Mouse (Mus musculus): ENCODE measurements around the gene Plac8.

GRCm38 (mm10) chr5:100567258-100568032, 4.6 kb downstream of the Plac8 start:
- no peak for TF ChIP-seq CTCF (IDR thresholded peaks at IDR 0.05; ENCODE audit: low read depth, low read length)
- TF ChIP-seq POLR2A (IDR thresholded peaks at IDR 0.05; ENCODE audit: extremely low read depth, insufficient read depth, low read length), result no peak
